Mouse (Mus musculus) limb, embryonic 10.5 days (tissue): ENCODE results near the gene Fancb. TPM values are rescaled to one million over a fixed set of nuclear protein-coding genes. Genes with fewer than 3 reads are reported as not detected.

Experiments used
- DNase-seq: peaks from one replicate; pipeline ENCODE4 v3.0.0-alpha.2; 2017; ENCODE audit warnings: low spot score
- H3K27ac ChIP-seq: fragments of 300-500 bp; sonication (generic); 2 replicates; pipeline ENCODE4 v1.5.1; 2016; ENCODE audit warnings: mild to moderate bottlenecking
- H3K27me3 ChIP-seq: fragments of 300-500 bp; sonication (generic); 2 replicates; pipeline ENCODE4 v1.6.1; 2016; ENCODE audit warnings: low read depth, mild to moderate bottlenecking; ENCODE audit not compliant: poor library complexity, severe bottlenecking
- H3K36me3 ChIP-seq: fragments of 300-500 bp; sonication (generic); 2 replicates; pipeline ENCODE4 v1.6.1; 2016; ENCODE audit warnings: mild to moderate bottlenecking, moderate library complexity
- H3K4me1 ChIP-seq: fragments of 300-500 bp; sonication (generic); 2 replicates; pipeline ENCODE4 v1.6.1; 2016
- H3K4me3 ChIP-seq: fragments of 300-500 bp; sonication (generic); 2 replicates; pipeline ENCODE4 v1.5.1; 2016; ENCODE audit warnings: mild to moderate bottlenecking, moderate library complexity
- H3K9me3 ChIP-seq: fragments of 300-500 bp; sonication (generic); replicated peaks from 2 replicates; pipeline ENCODE4 v1.6.1; 2016; ENCODE audit warnings: mild to moderate bottlenecking
- WGBS: fragments of 180-500 bp; shearing (Covaris S2); methylation state at CpG from one replicate; pipeline ENCODE4 v1.1.7; 2016; 5-methylcytosine and 5-hydroxymethylcytosine counted together
- polyA plus RNA-seq: library from polyadenylated mRNA; unstranded; fragments of >200 nt; fragmentation: Nextera tagmentation; extraction: Ambion mirVana; gene quantifications from 2 replicates; pipeline ENCODE4 v1.2.1, GENCODE M21; 2016

Gene Fancb
- polyA plus RNA-seq = 11.0 and 12.2 TPM in 2 replicates

DNA sequence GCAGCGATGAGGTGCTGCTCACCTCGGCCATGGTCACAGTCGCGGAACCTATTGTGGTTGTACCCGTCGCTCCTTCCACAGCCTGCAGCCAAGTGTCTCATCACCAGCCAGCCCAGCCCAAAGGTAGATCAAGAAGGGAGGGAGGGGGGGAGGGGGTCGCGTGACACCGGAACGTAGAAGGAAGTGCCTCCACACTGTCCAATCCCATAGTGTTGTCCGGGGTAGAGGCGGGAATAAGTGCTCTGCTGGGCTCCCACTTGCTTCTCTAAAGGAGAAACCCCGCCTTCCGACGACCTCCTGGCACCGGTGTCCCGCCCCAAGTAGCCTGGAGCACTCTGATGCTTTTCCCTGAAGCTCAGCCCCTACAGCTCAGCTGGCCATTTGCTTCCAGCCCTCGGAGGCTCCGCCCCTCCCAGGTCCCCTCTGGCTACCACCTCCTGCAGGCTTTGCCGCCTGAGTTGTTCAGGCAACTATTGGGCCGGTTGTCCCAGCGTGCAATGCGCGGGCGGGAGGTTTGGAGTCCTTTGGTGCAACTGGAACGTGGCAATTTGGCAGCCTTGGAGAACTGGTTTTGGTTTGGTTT lies at the start of gene Fancb, which contains the start of gene Mospd2:
Gene Fancb (plus strand): TSS at position 400 of the 583 bp plus-strand sequence.
Gene Mospd2 (minus strand): TSS at position 183 of the 583 bp plus-strand sequence.
- peak; percentile 78 for DNase-seq
- Histone ChIP-seq H3K27ac (peak within 1 kb of the TSS; percentile 83), H3K4me1 (no peaks in the 10 kb centered on the region), H3K27me3 (peaks cover 77% of the 10 kb centered on the region), H3K9me3 (no peaks in the 10 kb centered on the region), H3K36me3 (0 out of 2 replicates have a peak, but pooled peaks cover 4% of the 10 kb centered on the region), H3K4me3 (peak within 1 kb of the TSS; percentile 59)
- WGBS = 15% methylated on average over 26 of the region's 26 CpGs

DNA sequence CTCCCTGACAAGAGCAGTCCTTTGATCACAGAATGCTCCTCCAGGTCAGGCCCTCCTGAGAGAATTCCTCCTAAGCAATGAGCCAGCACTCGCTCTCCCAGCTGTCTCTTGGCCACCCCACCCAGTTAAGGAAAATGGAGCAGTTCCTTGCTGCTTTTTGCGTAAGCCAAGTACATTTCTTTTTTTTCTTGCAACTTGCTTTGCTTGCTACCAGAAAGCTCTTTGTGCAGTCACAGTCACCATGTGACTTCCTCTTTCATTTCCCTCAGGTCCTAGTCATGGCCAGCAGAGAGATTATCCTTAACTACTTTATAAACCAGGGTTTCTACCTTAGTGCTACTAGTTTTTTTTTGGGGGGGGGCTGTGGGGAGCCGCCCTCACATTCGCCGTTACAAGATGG lies 38.9 kb upstream of the Fancb start:
- no peak for DNase-seq
- H3K27me3 ChIP-seq = peaks cover 53% of the 10 kb centered on the region
- H3K36me3 ChIP-seq = peaks cover 25% of the 10 kb centered on the region
- no peaks in the 10 kb centered on the region for H3K9me3 ChIP-seq
- no peak overlapping the region for H3K27ac ChIP-seq
- H3K4me3 ChIP-seq = no peak overlapping the region
- 96% methylated on average over 5 of the region's 5 CpGs for WGBS
- no peaks in the 10 kb centered on the region for H3K4me1 ChIP-seq

DNA sequence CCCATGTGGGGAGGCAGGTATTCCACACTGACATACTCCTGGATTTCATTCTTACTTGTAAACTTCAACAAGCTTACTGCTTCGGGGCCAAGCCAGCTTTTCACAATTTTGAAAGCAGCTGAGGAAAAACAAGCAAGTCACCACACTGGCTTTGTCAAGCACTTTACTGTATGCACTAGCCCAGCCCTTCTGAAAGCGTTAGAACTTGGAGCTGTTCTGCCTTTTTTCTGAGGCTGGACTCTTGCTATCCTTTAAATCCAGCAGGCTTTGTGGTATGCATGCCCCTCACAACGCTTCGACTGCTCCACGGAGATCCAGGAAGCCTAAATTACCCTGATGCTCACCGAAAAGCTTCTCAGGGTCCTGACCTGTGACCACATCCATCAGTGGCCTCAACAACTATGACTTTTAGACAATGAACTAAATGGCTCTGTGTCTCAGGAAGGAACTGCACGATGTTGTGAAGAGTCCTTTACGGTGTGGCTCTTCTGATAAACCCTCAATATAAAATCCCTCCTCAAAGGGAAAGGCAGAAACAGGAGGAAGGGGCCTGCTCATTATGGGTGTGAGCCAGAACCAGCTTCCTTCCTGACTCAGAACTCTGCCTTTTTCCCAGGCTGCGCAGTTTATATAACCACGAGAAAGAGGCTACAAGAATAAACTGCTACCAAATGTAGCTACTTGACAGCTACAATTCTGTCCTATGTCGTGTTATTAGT lies 28.4 kb upstream of the Fancb start:
- 52% methylated on average over 11 of the region's 11 CpGs for WGBS
- Histone ChIP-seq H3K4me1 (peaks cover 3% of the 10 kb centered on the region; the same call in 1 of the 2 replicates), H3K36me3 (peaks cover 8% of the 10 kb centered on the region; the same call in 1 of the 2 replicates), H3K27ac (peak overlapping the region; percentile 58; the same call in 1 of the 2 replicates), H3K9me3 (no peaks in the 10 kb centered on the region), H3K27me3 (peaks cover 28% of the 10 kb centered on the region; the same call in 1 of the 2 replicates), H3K4me3 (no peak overlapping the region)
- DNase-seq = no peak

DNA sequence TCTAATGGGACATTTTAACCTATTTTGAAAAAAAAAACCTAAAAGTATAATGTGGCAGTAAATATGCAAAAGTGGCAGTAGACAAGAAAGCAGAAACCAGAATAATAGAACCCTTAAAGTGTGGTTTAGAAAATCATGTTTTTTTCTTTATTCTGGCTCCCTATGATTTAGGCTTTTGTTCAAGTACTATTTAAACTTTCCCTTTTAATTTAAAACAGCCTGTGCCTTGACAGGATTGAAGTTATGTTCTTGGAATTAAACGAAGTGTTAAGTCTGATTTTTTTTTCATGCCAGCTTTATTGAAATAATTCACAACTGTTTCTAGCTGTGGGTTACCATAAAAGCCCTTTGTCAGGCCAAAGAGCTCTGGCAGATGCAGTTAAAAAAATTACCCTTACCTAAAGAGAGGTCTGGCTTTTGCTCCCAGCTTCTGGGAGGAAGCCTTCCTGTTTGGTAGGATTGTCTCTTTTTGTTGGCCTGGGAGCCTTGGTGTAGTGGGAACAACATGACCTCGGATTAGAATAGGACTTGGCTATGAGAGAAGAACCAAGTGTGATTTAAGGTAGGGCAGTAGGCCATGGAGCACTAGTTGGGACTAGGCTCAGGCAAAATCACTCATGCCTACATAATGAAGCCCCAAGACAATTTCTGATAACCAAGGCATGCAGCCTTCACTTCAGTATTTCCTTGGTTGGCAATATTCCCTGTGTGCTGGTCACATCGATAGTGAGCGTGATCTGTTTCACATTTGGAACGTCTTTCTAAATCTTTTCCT lies 27.6 kb upstream of the Fancb start:
- 65% methylated on average over 5 of the region's 5 CpGs for WGBS
- no peak for DNase-seq
- Histone ChIP-seq H3K27ac (peak overlapping the region; percentile 42; the same call in 1 of the 2 replicates), H3K27me3 (peaks cover 31% of the 10 kb centered on the region; the same call in 1 of the 2 replicates), H3K4me1 (peaks cover 3% of the 10 kb centered on the region; the same call in 1 of the 2 replicates), H3K4me3 (no peak overlapping the region), H3K36me3 (peaks cover 8% of the 10 kb centered on the region; the same call in 1 of the 2 replicates), H3K9me3 (no peaks in the 10 kb centered on the region)

DNA sequence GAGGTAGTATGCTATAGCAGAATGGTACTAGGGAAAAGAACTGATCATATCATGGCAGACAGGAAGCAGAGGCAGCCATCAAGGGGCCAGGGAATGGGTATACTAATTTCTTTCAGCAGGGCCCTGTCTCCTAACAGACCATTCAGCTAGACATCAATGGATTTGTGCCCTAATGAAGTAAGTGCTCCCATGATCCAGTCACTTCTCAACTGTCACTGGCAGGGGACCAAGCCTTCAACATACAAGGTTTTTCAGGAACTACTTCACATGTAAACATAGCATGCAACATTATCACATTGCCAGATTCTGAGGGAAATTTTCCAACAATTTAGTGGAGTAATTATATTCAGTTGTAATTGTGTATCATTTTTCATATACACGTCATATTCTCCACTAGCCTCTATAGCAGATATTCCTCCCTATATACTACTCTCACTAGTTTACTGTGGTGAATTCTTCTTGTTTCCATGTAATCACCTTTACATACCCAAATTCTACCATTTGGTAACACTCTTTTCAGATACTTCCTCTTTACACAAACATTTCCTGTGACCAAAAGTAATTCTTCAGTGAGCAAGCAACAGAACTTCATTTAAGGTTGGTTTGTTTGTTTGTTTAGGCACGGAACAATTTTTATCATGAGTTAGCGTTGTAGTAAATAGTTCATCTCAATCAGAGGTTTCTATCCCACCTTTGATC lies 14.5 kb upstream of the Fancb start:
- H3K9me3 ChIP-seq = no peaks in the 10 kb centered on the region
- no peak overlapping the region for H3K4me3 ChIP-seq
- no peak for DNase-seq
- no peaks in the 10 kb centered on the region for H3K4me1 ChIP-seq
- H3K27ac ChIP-seq = no peak overlapping the region
- 89% methylated on average over 3 of the region's 3 CpGs for WGBS
- peaks cover 15% of the 10 kb centered on the region for H3K36me3 ChIP-seq
- H3K27me3 ChIP-seq = peaks cover 66% of the 10 kb centered on the region

DNA sequence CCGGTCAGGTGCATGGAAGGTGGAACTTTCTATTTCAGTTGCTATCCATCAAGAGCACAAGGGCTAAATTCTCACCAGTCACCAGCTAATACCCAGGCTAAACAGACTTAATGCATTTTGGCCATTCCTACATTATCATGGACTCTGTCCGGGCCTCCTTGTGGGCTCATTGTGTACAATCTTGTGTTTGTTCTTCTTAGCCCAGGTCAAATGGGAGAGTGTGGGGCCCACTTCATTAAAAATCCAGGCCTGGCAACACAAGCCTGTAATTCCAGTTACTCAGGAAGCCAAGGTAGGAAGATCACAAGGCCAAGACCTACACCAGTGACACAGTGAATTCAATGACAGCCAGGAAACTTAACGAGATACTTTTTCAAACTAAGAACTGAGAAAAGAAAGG lies 9.2 kb upstream of the Fancb start:
- peaks cover 67% of the 10 kb centered on the region for H3K27me3 ChIP-seq
- no peaks in the 10 kb centered on the region for H3K9me3 ChIP-seq
- no peak overlapping the region for H3K4me3 ChIP-seq
- WGBS = 90% methylated on average over 3 of the region's 3 CpGs
- no peaks in the 10 kb centered on the region for H3K36me3 ChIP-seq
- H3K27ac ChIP-seq = no peak overlapping the region
- no peaks in the 10 kb centered on the region for H3K4me1 ChIP-seq
- DNase-seq = no peak

DNA sequence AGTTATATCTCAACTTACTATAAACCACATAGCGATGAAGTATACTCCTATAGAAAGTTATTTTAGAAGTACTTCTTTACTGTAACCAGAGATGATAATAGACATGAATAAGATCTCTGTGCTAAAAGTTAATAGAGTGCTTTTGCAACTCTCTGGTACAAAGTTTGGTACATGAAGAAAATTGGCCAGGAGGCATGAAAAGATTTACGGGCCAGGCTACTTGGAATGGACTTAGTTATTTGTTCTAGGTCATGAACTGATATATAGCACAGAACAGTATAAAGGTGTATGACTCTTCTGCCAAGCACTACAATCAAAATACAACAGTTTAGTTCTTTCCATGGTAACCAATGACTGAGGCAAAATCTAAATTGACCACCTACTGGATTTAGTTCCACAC lies 1.5 kb upstream of the Fancb start:
- H3K27me3 ChIP-seq = peaks cover 77% of the 10 kb centered on the region
- WGBS = 89% methylated on average over 2 of the region's 2 CpGs
- H3K27ac ChIP-seq = no peak overlapping the region
- H3K4me3 ChIP-seq = no peak overlapping the region
- DNase-seq = no peak
- H3K9me3 ChIP-seq = no peaks in the 10 kb centered on the region
- 0 out of 2 replicates have a peak, but pooled peaks cover 4% of the 10 kb centered on the region for H3K36me3 ChIP-seq
- H3K4me1 ChIP-seq = no peaks in the 10 kb centered on the region

DNA sequence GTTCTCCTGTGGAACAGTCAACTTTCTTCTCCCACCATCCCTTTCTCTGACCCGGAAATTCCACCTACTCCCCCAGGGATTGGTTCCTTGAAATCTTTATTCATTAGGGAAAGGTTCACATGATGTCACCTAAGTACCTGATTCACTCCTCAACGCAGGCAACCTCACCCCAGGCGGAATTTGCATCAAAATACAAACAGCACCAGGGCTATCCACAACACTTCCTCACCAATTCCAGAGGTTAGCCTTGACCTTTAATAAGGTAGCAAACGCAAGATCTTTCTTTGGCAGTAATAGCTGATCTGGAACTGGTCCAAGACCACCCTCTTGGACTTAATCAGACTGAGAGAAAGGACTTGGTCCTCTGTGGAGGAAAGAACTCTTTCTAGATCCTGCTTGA lies 22.7 kb downstream of the Fancb start:
- no peaks in the 10 kb centered on the region for H3K9me3 ChIP-seq
- no peaks in the 10 kb centered on the region for H3K36me3 ChIP-seq
- no peak overlapping the region for H3K4me3 ChIP-seq
- no peak overlapping the region for H3K27ac ChIP-seq
- no peaks in the 10 kb centered on the region for H3K4me1 ChIP-seq
- peaks cover 72% of the 10 kb centered on the region for H3K27me3 ChIP-seq
- 32% methylated on average over 4 of the region's 4 CpGs for WGBS
- DNase-seq = no peak

DNA sequence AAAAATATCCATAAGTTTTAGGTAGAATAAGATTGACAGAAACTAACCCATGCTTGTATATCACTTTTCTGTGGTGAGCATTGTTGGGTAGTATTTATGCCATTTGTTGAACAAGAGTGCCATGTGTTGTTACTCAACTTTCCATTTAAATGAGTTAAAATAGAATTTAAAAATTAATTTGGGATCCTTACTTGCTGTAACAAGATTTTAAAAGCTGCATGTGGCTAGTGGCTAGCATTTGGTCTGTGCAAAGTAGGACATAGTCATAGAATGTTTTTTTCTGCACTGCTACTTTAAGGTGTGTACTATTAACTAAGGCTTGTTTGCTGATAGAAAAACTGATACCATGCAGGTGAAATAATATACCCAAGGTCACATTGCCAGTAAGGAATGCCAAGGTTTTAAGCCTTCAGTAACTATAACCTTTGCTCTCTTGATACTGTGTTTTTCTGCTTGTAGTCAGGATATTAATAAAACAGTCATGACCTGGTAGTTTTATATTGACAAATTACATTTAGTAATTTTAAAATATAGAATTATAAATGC lies 24.5 kb downstream of the Fancb start, which contains the start of gene Gm17604:
Gene Gm17604 (minus strand): TSS at position 51 of the 546 bp plus-strand sequence.
- H3K27ac ChIP-seq = no peak within 1 kb of the TSS
- DNase-seq = no peak
- no peak within 1 kb of the TSS for H3K4me3 ChIP-seq
- no peaks in the 10 kb centered on the region for H3K36me3 ChIP-seq
- no peaks in the 10 kb centered on the region for H3K4me1 ChIP-seq
- no peaks in the 10 kb centered on the region for H3K9me3 ChIP-seq
- H3K27me3 ChIP-seq = peaks cover 71% of the 10 kb centered on the region

Other genes starting within 250 kb of the Fancb start
- gene Mospd2, start 217 bp upstream of the Fancb start, polyA plus RNA-seq = 12.5 and 14.1 TPM in 2 replicates
- gene Gm17604, start 24.2 kb downstream of the Fancb start, polyA plus RNA-seq = not detected in 2 replicates